Mouse (Mus musculus) kidney, embryonic 16.5 days (tissue): Measurements from ENCODE around the gene H6pd. TPM values are rescaled to one million over a fixed set of nuclear protein-coding genes. Genes with fewer than 3 reads are reported as not detected.
A peak's percentile ranks its signal among the peaks of the same experiment; 100 is the strongest.

Experiments
- ATAC-seq: fragments of 200-750 bp; cut with Nextera tagmentation; 2 replicates; pipeline ENCODE4 v1.8.0; 2017; ENCODE audit warnings: moderate TSS enrichment; ENCODE audit not compliant: low FRiP score, low TSS enrichment
- H3K27ac ChIP-seq: fragments of 300-500 bp; sonication (generic); 2 replicates; pipeline ENCODE4 v1.5.1; 2014; ENCODE audit warnings: low read length
- H3K27me3 ChIP-seq: fragments of 300-500 bp; sonication (generic); 2 replicates; pipeline ENCODE4 v1.6.1; 2014; ENCODE audit warnings: low read length, control low read depth, mixed read lengths; ENCODE audit not compliant: insufficient read depth
- H3K36me3 ChIP-seq: fragments of 300-500 bp; sonication (generic); 2 replicates; pipeline ENCODE4 v1.6.1; 2014; ENCODE audit warnings: low read length, control low read depth, mixed read lengths; ENCODE audit not compliant: insufficient read depth
- H3K4me1 ChIP-seq: fragments of 300-500 bp; sonication (generic); 2 replicates; pipeline ENCODE4 v1.6.1; 2014; ENCODE audit warnings: low read length, control low read depth, mixed read lengths; ENCODE audit not compliant: insufficient read depth
- H3K4me2 ChIP-seq: fragments of 300-500 bp; sonication (generic); replicated peaks from 2 replicates; pipeline ENCODE4 v1.6.1; 2014; ENCODE audit warnings: low read depth, low read length
- H3K4me3 ChIP-seq: fragments of 300-500 bp; sonication (generic); 2 replicates; pipeline ENCODE4 v1.5.1; 2014; ENCODE audit warnings: mild to moderate bottlenecking, low read length
- H3K9ac ChIP-seq: fragments of 300-500 bp; sonication (generic); replicated peaks from 2 replicates; pipeline ENCODE4 v1.6.1; 2014; ENCODE audit warnings: low read length
- H3K9me3 ChIP-seq: fragments of 300-500 bp; sonication (generic); 2 replicates; pipeline ENCODE4 v1.6.1; 2016; ENCODE audit warnings: low read length, control low read depth
- WGBS: fragments of 180-500 bp; shearing (Covaris S2); extraction: QIAGEN DNeasy Blood & Tissue Kit; methylation state at CpG from one replicate; pipeline ENCODE4 v1.1.7; 2014; 5-methylcytosine and 5-hydroxymethylcytosine counted together
- polyA plus RNA-seq: library from polyadenylated mRNA; unstranded; fragments of >200 nt; fragmentation: Nextera tagmentation; extraction: Ambion mirVana; gene quantifications from 2 replicates; pipeline ENCODE4 v1.2.1, GENCODE M21; 2015

Gene H6pd
- polyA plus RNA-seq, 1 experiment from 2014 or later: 22.8 TPM

DNA sequence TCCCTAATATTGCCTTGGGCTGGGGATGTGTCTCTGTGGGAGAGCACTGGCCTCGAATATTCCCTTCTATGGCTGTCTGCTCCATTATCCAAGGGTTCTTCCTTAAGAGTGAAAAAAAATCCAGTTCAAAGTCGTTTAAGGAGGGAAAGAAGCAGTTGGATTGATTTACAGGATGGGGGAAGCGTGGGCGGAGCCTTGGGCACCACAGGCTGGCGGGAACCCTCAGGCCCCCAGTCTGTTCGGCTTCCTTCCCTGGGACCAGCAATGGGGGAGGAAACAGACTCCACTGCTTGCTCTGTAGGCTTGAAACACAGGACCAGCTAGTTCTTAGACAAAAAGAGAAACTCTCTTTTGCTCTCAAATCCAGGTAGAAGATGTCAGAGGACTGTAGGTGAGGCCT is 40.3 kb downstream of the H6pd start:
- 5% methylated on average over 6 of the region's 6 CpGs for WGBS
- Histone ChIP-seq H3K4me1 (peaks cover 30% of the 10 kb centered on the region), H3K36me3 (no peaks in the 10 kb centered on the region), H3K4me3 (no peak overlapping the region), H3K9ac (peak overlapping the region; percentile 41; the same call in 1 of the 2 replicates), H3K4me2 (no peak overlapping the region), H3K27ac (peak overlapping the region; percentile 54; the same call in 1 of the 2 replicates), H3K27me3 (no peaks in the 10 kb centered on the region), H3K9me3 (no peaks in the 10 kb centered on the region)
- ATAC-seq: peak; percentile 44; the same call in 1 of the 2 replicates

DNA sequence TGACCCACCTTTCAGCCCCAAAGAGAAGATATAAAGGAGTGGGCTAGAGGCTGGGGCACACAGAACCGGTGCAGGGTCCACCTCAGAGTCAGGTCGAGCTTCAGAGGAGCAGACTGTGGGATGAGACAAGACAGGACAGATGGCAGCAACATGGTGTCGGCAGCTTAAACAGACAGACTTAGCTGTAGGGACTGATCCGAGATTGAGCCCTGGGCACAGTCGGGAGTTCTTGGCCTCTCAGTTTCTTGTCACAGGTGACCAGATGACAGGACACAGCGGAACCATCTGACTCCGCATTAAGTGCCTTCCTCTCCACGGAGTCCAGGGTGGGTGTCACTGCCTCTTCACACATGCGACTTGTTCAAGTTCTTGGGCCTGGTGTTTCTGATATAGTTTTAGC is 41.9 kb downstream of the H6pd start:
- peaks cover 30% of the 10 kb centered on the region for H3K4me1 ChIP-seq
- no peak overlapping the region for H3K4me3 ChIP-seq
- H3K9me3 ChIP-seq: 0 out of 2 replicates have a peak, but pooled peaks cover 3% of the 10 kb centered on the region
- WGBS: 88% methylated on average over 9 of the region's 9 CpGs
- no peak overlapping the region for H3K4me2 ChIP-seq
- H3K27me3 ChIP-seq: no peaks in the 10 kb centered on the region
- H3K27ac ChIP-seq: no peak overlapping the region
- no peaks in the 10 kb centered on the region for H3K36me3 ChIP-seq
- H3K9ac ChIP-seq: no peak overlapping the region
- ATAC-seq: no peak

DNA sequence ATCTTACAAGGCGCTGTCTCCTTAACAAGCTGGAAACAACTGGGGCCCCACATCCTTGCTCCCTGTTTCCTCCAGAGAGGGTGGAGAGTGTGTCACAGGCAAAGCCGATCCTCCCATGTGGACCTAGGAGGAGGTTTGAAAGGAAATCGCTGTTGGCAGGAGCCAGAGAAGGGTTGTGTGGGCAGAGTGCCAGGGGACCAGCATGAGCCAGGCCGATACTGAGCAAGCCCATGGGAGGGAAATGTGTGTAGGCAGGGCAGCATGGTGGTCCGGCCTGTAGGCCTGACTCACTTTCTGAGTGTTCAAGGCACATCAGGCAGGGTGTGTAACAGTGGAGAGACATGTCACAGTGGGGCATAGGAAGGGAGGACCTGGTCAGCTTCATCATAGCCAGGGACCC is 42.6 kb downstream of the H6pd start:
- Histone ChIP-seq H3K27ac (no peak overlapping the region), H3K27me3 (no peaks in the 10 kb centered on the region), H3K9ac (no peak overlapping the region), H3K36me3 (no peaks in the 10 kb centered on the region), H3K4me2 (no peak overlapping the region), H3K4me3 (no peak overlapping the region), H3K9me3 (0 out of 2 replicates have a peak, but pooled peaks cover 3% of the 10 kb centered on the region), H3K4me1 (peaks cover 30% of the 10 kb centered on the region)
- WGBS: 64% methylated on average over 5 of the region's 5 CpGs
- 0 out of 2 replicates have a peak, but pooled peaks have one; percentile 20 for ATAC-seq

DNA sequence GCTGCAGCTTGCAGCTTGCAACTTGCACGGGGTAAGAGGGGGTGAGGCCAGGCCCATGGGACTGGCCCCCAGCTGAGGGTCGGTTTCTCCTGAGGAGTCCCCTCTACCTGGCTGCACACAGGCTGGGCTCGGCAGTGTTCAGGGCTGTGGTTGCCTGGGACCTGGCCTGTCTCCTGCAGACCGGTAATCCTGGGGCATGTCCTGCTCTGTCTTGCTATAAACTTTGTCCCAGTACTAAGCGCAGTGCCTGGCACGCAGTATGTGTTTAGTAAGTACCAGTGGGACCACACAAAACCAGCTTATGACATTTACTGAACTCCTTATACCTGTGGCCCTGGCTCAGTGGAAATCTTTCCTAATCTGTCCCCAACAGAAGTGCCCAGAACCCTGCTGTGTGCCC is 43.2 kb downstream of the H6pd start:
- 55% methylated on average over 6 of the region's 6 CpGs for WGBS
- no peak overlapping the region for H3K4me2 ChIP-seq
- H3K9me3 ChIP-seq: 0 out of 2 replicates have a peak, but pooled peaks cover 3% of the 10 kb centered on the region
- 0 out of 2 replicates have a peak overlapping the region, but pooled peaks have one; percentile 23 for H3K27ac ChIP-seq
- H3K9ac ChIP-seq: 0 out of 2 replicates have a peak overlapping the region, but pooled peaks have one; percentile 11
- H3K4me1 ChIP-seq: peaks cover 30% of the 10 kb centered on the region
- H3K27me3 ChIP-seq: no peaks in the 10 kb centered on the region
- no peaks in the 10 kb centered on the region for H3K36me3 ChIP-seq
- H3K4me3 ChIP-seq: no peak overlapping the region
- no peak for ATAC-seq

DNA sequence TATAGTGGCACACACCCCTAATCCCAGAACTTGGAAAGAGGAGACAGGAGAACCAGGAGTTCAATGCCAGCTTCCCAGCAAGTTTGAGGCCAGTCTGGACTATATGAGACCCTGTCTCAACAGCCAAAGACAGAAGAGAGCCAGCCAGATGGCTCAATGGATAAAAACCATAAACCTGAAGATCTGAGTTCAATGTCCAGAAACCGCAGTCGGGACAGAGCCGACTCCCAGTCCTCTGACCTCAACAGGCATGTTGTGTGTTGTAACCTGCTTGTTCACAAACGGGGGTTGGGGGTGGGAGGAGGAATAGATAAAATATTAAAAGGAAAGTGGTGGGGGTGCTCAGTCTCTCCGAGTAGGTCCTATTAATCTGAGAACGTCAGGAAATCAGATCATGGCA is 43.6 kb downstream of the H6pd start:
- no peak overlapping the region for H3K27ac ChIP-seq
- 0 out of 2 replicates have a peak, but pooled peaks cover 3% of the 10 kb centered on the region for H3K9me3 ChIP-seq
- 41% methylated on average over 6 of the region's 6 CpGs for WGBS
- 0 out of 2 replicates have a peak overlapping the region, but pooled peaks have one; percentile 11 for H3K9ac ChIP-seq
- peaks cover 30% of the 10 kb centered on the region for H3K4me1 ChIP-seq
- H3K36me3 ChIP-seq: no peaks in the 10 kb centered on the region
- no peak overlapping the region for H3K4me3 ChIP-seq
- no peaks in the 10 kb centered on the region for H3K27me3 ChIP-seq
- no peak for ATAC-seq
- H3K4me2 ChIP-seq: no peak overlapping the region

DNA sequence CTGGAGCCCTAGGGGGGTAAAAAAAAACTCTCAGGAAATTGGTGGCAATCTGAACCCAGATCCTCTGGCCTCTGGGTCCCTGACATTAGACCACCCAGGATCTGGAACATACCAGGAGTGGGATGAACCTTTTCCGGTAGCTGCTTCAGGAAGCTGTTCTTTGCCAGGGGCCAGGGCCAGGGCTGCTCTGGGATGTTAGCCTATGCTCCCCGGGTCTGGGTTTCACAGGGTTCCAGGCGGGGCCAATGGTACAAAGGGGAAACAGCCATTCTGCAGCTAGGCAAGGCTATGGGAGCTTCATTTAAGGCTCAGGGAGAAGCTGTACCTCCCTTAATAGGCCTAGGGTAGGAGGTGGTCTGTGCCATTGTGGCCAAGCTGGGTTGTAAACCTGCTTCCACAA is 44.1 kb downstream of the H6pd start:
- no peaks in the 10 kb centered on the region for H3K27me3 ChIP-seq
- H3K4me3 ChIP-seq: no peak overlapping the region
- no peaks in the 10 kb centered on the region for H3K36me3 ChIP-seq
- no peak for ATAC-seq
- WGBS: 25% methylated on average over 3 of the region's 3 CpGs
- no peak overlapping the region for H3K27ac ChIP-seq
- H3K4me1 ChIP-seq: peaks cover 30% of the 10 kb centered on the region
- H3K9me3 ChIP-seq: 0 out of 2 replicates have a peak, but pooled peaks cover 3% of the 10 kb centered on the region
- no peak overlapping the region for H3K9ac ChIP-seq
- no peak overlapping the region for H3K4me2 ChIP-seq

DNA sequence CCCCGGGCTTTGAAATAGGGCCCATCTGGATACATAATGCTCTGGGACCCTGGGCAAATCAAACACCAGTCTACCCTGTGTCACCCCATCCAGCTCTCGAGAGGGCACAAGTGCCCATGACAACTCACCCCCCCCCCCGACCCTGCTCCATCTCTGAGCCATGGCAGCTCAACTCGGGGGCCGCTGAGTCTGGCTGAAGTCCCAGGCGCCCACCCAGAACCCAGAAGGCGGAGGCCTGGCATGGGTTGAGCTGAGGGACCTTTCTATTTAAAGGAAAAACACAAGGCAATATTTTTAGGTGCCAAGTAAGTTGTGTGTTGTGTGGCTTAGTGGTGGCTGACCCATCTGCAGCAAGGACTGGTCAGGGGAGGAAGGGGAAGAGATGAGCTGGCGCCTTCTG is 44.5 kb downstream of the H6pd start:
- H3K9me3 ChIP-seq: 0 out of 2 replicates have a peak, but pooled peaks cover 3% of the 10 kb centered on the region
- WGBS: 70% methylated on average over 8 of the region's 8 CpGs
- no peak overlapping the region for H3K4me2 ChIP-seq
- no peaks in the 10 kb centered on the region for H3K36me3 ChIP-seq
- peaks cover 30% of the 10 kb centered on the region for H3K4me1 ChIP-seq
- no peak overlapping the region for H3K27ac ChIP-seq
- no peaks in the 10 kb centered on the region for H3K27me3 ChIP-seq
- H3K9ac ChIP-seq: no peak overlapping the region
- no peak overlapping the region for H3K4me3 ChIP-seq
- no peak for ATAC-seq

DNA sequence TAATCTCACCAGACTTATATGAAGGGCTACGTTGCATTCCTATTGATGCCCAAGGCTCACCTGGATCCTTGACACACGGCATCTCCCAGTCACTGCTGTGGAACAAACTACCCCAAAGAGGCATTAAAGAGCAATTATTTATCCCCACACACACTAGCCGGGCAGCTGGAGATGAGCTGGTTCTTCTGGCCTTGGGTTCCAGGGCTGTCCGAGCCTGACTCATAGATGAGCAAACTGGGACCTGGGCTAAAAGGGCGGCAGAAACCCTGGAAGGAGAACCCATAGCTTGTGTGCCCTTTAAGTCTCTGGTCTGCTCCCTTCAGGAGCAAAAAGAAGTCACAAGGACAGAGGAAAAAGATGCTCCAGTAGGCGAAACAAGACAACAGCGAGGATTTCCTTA is 48.4 kb downstream of the H6pd start:
- H3K4me1 ChIP-seq: peaks cover 19% of the 10 kb centered on the region
- no peak overlapping the region for H3K9ac ChIP-seq
- H3K9me3 ChIP-seq: 0 out of 2 replicates have a peak, but pooled peaks cover 3% of the 10 kb centered on the region
- no peak overlapping the region for H3K4me2 ChIP-seq
- no peaks in the 10 kb centered on the region for H3K36me3 ChIP-seq
- no peak for ATAC-seq
- WGBS: 88% methylated on average over 7 of the region's 7 CpGs
- peaks cover 10% of the 10 kb centered on the region; the same call in 1 of the 2 replicates for H3K27me3 ChIP-seq
- H3K4me3 ChIP-seq: no peak overlapping the region
- no peak overlapping the region for H3K27ac ChIP-seq

DNA sequence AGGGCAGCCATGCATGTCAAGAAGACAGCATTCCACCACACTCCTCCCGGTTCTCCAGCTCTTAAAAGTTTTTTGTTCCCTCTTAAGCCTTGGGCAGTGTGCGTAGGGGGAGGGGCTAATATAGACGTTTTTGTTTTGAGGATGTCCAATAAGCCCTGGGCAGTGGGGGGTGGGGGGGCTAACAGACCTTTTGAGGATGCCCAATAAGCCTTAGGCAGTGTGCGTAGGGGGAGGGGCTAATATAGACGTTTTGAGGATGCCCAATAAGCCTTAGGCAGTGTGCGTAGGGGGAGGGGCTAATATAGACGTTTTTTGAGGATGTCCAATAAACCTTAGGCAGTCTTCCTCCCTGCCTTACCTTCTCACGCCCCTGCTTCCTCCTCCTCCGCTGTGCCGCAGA is 49.0 kb downstream of the H6pd start:
- no peak overlapping the region for H3K4me3 ChIP-seq
- no peaks in the 10 kb centered on the region for H3K36me3 ChIP-seq
- H3K9me3 ChIP-seq: 0 out of 2 replicates have a peak, but pooled peaks cover 3% of the 10 kb centered on the region
- H3K4me1 ChIP-seq: peaks cover 18% of the 10 kb centered on the region
- ATAC-seq: no peak
- no peak overlapping the region for H3K27ac ChIP-seq
- H3K9ac ChIP-seq: no peak overlapping the region
- H3K27me3 ChIP-seq: peaks cover 10% of the 10 kb centered on the region; the same call in 1 of the 2 replicates
- no peak overlapping the region for H3K4me2 ChIP-seq
- 58% methylated on average over 10 of the region's 10 CpGs for WGBS

DNA sequence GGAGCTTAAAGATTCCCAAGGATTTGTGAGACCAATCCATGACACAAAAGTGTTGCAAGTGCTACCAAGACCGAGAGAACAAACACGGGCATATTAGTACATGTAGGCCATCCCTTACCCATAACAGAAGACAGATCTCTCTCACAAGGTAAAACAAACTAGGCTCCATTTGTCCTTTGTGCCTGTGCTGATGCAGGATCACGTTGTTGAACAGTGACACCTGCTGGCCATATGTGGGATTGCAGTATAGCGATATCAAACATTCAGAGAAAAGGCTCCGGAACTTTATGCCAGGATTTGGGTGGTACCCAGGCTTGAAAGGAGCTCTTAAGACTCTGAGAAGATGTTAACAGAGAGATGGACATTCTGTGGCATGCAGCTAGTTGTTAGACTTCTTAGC is 50.3 kb downstream of the H6pd start:
- 2% methylated on average over 5 of the region's 5 CpGs for WGBS
- Histone ChIP-seq H3K4me3 (no peak overlapping the region), H3K27ac (no peak overlapping the region), H3K9me3 (0 out of 2 replicates have a peak, but pooled peaks cover 3% of the 10 kb centered on the region), H3K4me2 (no peak overlapping the region), H3K9ac (no peak overlapping the region), H3K36me3 (no peaks in the 10 kb centered on the region), H3K4me1 (peaks cover 15% of the 10 kb centered on the region), H3K27me3 (peaks cover 10% of the 10 kb centered on the region; the same call in 1 of the 2 replicates)
- ATAC-seq: no peak
